ENCODE assay signal across 8 mouse cellular contexts in genomic region chr2:25055068-25055405, GRCm38 (mm10). TPM values are rescaled to one million over a fixed set of nuclear protein-coding genes. Genes with fewer than 3 reads are reported as not detected.
DNase-seq lines count a peak whose midpoint lies in the region; ATAC-seq and TF ChIP-seq lines count a peak whose summit lies in the region.

No protein-coding gene starts in this region.

- H3K79me2 ChIP-seq in CH12.LX (replicated peaks; ENCODE audit: control insufficient read depth, extremely low read depth, insufficient read depth, poor library complexity, severe bottlenecking), result no peaks in the 10 kb centered on the region
- H3K79me2 ChIP-seq in macrophage (ENCODE audit: inconsistent target), result no peaks in the 10 kb centered on the region

- in situ Hi-C loops in CH12.LX (cut with MboI; ENCODE audit: low pct_ligation_motif_present, low pct_unique_long_range_greater_than_20kb, low sequenced_read_pairs), result no loop called here

- no peak for TF ChIP-seq POLR2A in CH12.LX (IDR thresholded peaks at IDR 0.05; ENCODE audit: low read depth, low read length)

- 74% methylated on average over 2 of the region's 2 CpGs for WGBS in embryonic facial prominence, embryonic 10.5 days
- WGBS in hindbrain, embryonic 10.5 days, result 68% methylated on average over 2 of the region's 2 CpGs
- 88% methylated on average over 2 of the region's 2 CpGs for WGBS in macrophage (ENCODE audit: missing documents)
- WGBS in stomach, embryonic 15.5 days, result 64% methylated on average over 2 of the region's 2 CpGs

- no peak for ATAC-seq in CD4-positive, CD25-positive, alpha-beta regulatory T cell, adult 4 months
- ATAC-seq in stomach, embryonic 15.5 days (ENCODE audit: insufficient read depth, low FRiP score, low read depth), result no peak

- DNase-seq in CD4-positive, CD25-positive, alpha-beta regulatory T cell, adult 2 months (ENCODE audit: low read depth, low spot score), result peak; percentile 25
- no peak for DNase-seq in CH12.LX (ENCODE audit: extremely low read depth)
- peak; percentile 25 for DNase-seq in embryonic facial prominence, embryonic 10.5 days (ENCODE audit: low spot score)
- no peak for DNase-seq in hindbrain, embryonic 10.5 days (ENCODE audit: low spot score)
- peak; percentile 90 to 92 for DNase-seq in layer of hippocampus, postnatal 14 days (ENCODE audit: low spot score in 2 of 2)

- H3K36me3 ChIP-seq in CH12.LX (replicated peaks in 1 of 2; ENCODE audit: control insufficient read depth in 1 of 2, insufficient read depth in 1 of 2, low read length in 1 of 2) (peaks cover 21 to 81% of the 10 kb centered on the region in 2 experiments), macrophage (ENCODE audit: inconsistent target) (peaks cover 38% of the 10 kb centered on the region)
- peaks cover 46% of the 10 kb centered on the region for H3K36me3 ChIP-seq in embryonic facial prominence, embryonic 10.5 days (replicated peaks)
- H3K36me3 ChIP-seq in hindbrain, embryonic 10.5 days, result peaks cover 44% of the 10 kb centered on the region
- H3K36me3 ChIP-seq in stomach, embryonic 15.5 days, result peaks cover 16% of the 10 kb centered on the region

- no peaks in the 10 kb centered on the region for H3K9me3 ChIP-seq in CH12.LX (replicated peaks; ENCODE audit: low read length)
- no peaks in the 10 kb centered on the region for H3K9me3 ChIP-seq in embryonic facial prominence, embryonic 10.5 days
- H3K9me3 ChIP-seq in hindbrain, embryonic 10.5 days, result no peaks in the 10 kb centered on the region
- no peaks in the 10 kb centered on the region for H3K9me3 ChIP-seq in stomach, embryonic 15.5 days

- peak overlapping the region; percentile 82 for H3K4me2 ChIP-seq in CH12.LX (ENCODE audit: insufficient read depth, low read depth, poor library complexity, severe bottlenecking)
- H3K4me2 ChIP-seq in stomach, embryonic 15.5 days, result peak overlapping the region; percentile 63

- H3K27ac ChIP-seq in CH12.LX (ENCODE audit: insufficient read depth, low read depth) (no peak overlapping the region), macrophage (no peak overlapping the region)
- H3K27ac ChIP-seq in embryonic facial prominence, embryonic 10.5 days (replicated peaks), result peak overlapping the region; percentile 92
- peak overlapping the region; percentile 91; the same call in 1 of the 2 replicates for H3K27ac ChIP-seq in hindbrain, embryonic 10.5 days
- H3K27ac ChIP-seq in stomach, embryonic 15.5 days, result no peak overlapping the region

- H3K4me3 ChIP-seq in CH12.LX (replicated peaks in 1 of 3; ENCODE audit: low read depth in 2 of 3, low read length in 2 of 3, poor library complexity in 1 of 3) (peak overlapping the region; percentile 65 to 80 (median 68)), macrophage (ENCODE audit: inconsistent target) (peak overlapping the region; percentile 49)
- H3K4me3 ChIP-seq in embryonic facial prominence, embryonic 10.5 days, result peak overlapping the region; percentile 95
- peak overlapping the region; percentile 70 for H3K4me3 ChIP-seq in hindbrain, embryonic 10.5 days
- peak overlapping the region; percentile 76 for H3K4me3 ChIP-seq in stomach, embryonic 15.5 days (replicated peaks)

- peaks cover 5 to 18% of the 10 kb centered on the region in 2 experiments for H3K4me1 ChIP-seq in CH12.LX (ENCODE audit: control insufficient read depth in 1 of 2, insufficient read depth in 2 of 2)
- peaks cover 24% of the 10 kb centered on the region for H3K4me1 ChIP-seq in embryonic facial prominence, embryonic 10.5 days
- peaks cover 30% of the 10 kb centered on the region for H3K4me1 ChIP-seq in hindbrain, embryonic 10.5 days (replicated peaks)
- peaks cover 11% of the 10 kb centered on the region for H3K4me1 ChIP-seq in stomach, embryonic 15.5 days

- no peak for TF ChIP-seq EP300 in CH12.LX (IDR thresholded peaks at IDR 0.05; ENCODE audit: low read length)

- no peaks in the 10 kb centered on the region for H3K27me3 ChIP-seq in CH12.LX (replicated peaks)
- H3K27me3 ChIP-seq in embryonic facial prominence, embryonic 10.5 days (replicated peaks; ENCODE audit: low read depth, poor library complexity, severe bottlenecking), result no peaks in the 10 kb centered on the region
- no peaks in the 10 kb centered on the region for H3K27me3 ChIP-seq in hindbrain, embryonic 10.5 days (ENCODE audit: insufficient read depth, poor library complexity, severe bottlenecking)
- H3K27me3 ChIP-seq in stomach, embryonic 15.5 days (replicated peaks), result no peaks in the 10 kb centered on the region

- peak overlapping the region; percentile 59 for H3K9ac ChIP-seq in CH12.LX (ENCODE audit: insufficient read depth, low read depth)
- H3K9ac ChIP-seq in stomach, embryonic 15.5 days, result peak overlapping the region; percentile 50; the same call in 1 of the 2 replicates

- dilution Hi-C loops in CH12.LX (cut with MboI; ENCODE audit: extremely low pct_ligation_motif_present, extremely low pct_unique_long_range_greater_than_20kb, low sequenced_read_pairs), result no loop called here

- no peak for TF ChIP-seq CTCF in CH12.LX (conservative IDR thresholded peaks at IDR 0.05 in 1 of 2, IDR thresholded peaks at IDR 0.05 in 1 of 2; ENCODE audit: low read depth in 2 of 2, low read length in 2 of 2)

- no peak for TF ChIP-seq RAD21 in CH12.LX (IDR thresholded peaks at IDR 0.05; ENCODE audit: low read depth, low read length)

TF ChIP-seq in CH12.LX, 34 proteins besides CTCF, POLR2A, EP300 and RAD21 (continues in another document):
- TF ChIP-seq MAX (IDR thresholded peaks at IDR 0.05; ENCODE audit: low read length), result no peak
- TF ChIP-seq USF1 (IDR thresholded peaks at IDR 0.05; ENCODE audit: low read depth, low read length), result no peak
- no peak for TF ChIP-seq CHD2 (IDR thresholded peaks at IDR 0.05; ENCODE audit: low read length)
- TF ChIP-seq RCOR1 (conservative IDR thresholded peaks at IDR 0.05; ENCODE audit: low read depth, low read length), result no peak
- no peak for TF ChIP-seq IRF4 (IDR thresholded peaks at IDR 0.05; ENCODE audit: low read depth, low read length)
- no peak for TF ChIP-seq E2F4 (IDR thresholded peaks at IDR 0.05; ENCODE audit: insufficient replicate concordance, low read depth, low read length)
- no peak for TF ChIP-seq USF2 (conservative IDR thresholded peaks at IDR 0.05; ENCODE audit: low read depth, low read length)
- TF ChIP-seq NELFE (IDR thresholded peaks at IDR 0.05; ENCODE audit: low read depth, low read length), result no peak
- TF ChIP-seq SMC3 (IDR thresholded peaks at IDR 0.05; ENCODE audit: low read depth, low read length), result no peak
- TF ChIP-seq UBTF (IDR thresholded peaks at IDR 0.05; ENCODE audit: low read depth, low read length), result no peak
- no peak for TF ChIP-seq MYC (IDR thresholded peaks at IDR 0.05; ENCODE audit: low read depth, low read length)
- no peak for TF ChIP-seq KAT2A (IDR thresholded peaks at IDR 0.05; ENCODE audit: insufficient replicate concordance, low read length)
- TF ChIP-seq ZMIZ1 (IDR thresholded peaks at IDR 0.05; ENCODE audit: low read depth, low read length), result no peak
- TF ChIP-seq PAX5 (IDR thresholded peaks at IDR 0.05; ENCODE audit: low read length), result no peak

RNA-seq across cellular contexts. Expression of gene Nsmf, which starts 0.9 kb away (rescaled TPM):
- polyA plus RNA-seq in CD4-positive, CD25-positive, alpha-beta regulatory T cell, adult 4 months (2017; shearing (Covaris generic)), result 10 to 100 TPM in 1 of 2 experiments, 1 to 10 TPM in 1; 8.6 to 13.7 TPM
- total RNA-seq in CH12.LX (2012; rRNA removed) (11.4 and 11.7 TPM in 2 replicates), CH12.LX (2014; rRNA removed) (11.6 and 18.5 TPM in 2 replicates)
- polyA plus RNA-seq in CH12.LX (2012; ENCODE audit: insufficient read length, low read depth) (12.0 and 12.9 TPM in 2 replicates), macrophage (2018) (4.8 to 12.0 TPM (median 8.9 TPM) in 3 replicates)
- polyA plus RNA-seq in embryonic facial prominence, embryonic 10.5 days (2016; fragmentation: Nextera tagmentation; extraction: Ambion mirVana), result 67.3 and 68.6 TPM in 2 replicates
- 72.2 and 89.0 TPM in 2 replicates for polyA plus RNA-seq in hindbrain, embryonic 10.5 days (2016; fragmentation: Nextera tagmentation; extraction: Ambion mirVana)
- total RNA-seq in layer of hippocampus, postnatal 14 days (2021), result 1,000 to 10,000 TPM in 1 of 2 experiments, 100 to 1,000 TPM in 1; 982 to 1,031 TPM
- 100 to 1,000 TPM in 13 of 26 experiments, 10 to 100 TPM in 13; 57.2 to 234 (median 103) TPM for total RNA-seq in macrophage (2018; cell fraction: chromatin; rRNA removed)
- 10 to 100 TPM in 1 of 26 experiments, 1 to 10 TPM in 25; 2.6 to 10.4 (median 4.4) TPM for total RNA-seq in macrophage (2018; cell fraction: cytosol; rRNA removed)
- total RNA-seq in macrophage (2018; cell fraction: nucleus; rRNA removed), result 100 to 1,000 TPM in 7 of 26 experiments, 10 to 100 TPM in 19; 14.9 to 158 (median 45.4) TPM
- 59.8 and 63.7 TPM in 2 replicates for polyA plus RNA-seq in stomach, embryonic 15.5 days (2015; fragmentation: Nextera tagmentation; extraction: Ambion mirVana)

RNA-seq across cellular contexts. Expression of gene Entpd8, which starts 25.1 kb away (rescaled TPM):
- polyA plus RNA-seq in CD4-positive, CD25-positive, alpha-beta regulatory T cell, adult 4 months (2017; shearing (Covaris generic)), result under 1 TPM in 1 of 2 experiments, not detected in 1; 0.52 TPM
- not detected in 2 replicates for total RNA-seq in CH12.LX (2012; rRNA removed)
- not detected in 2 replicates for total RNA-seq in CH12.LX (2014; rRNA removed)
- not detected in 2 replicates for polyA plus RNA-seq in CH12.LX (2012; ENCODE audit: insufficient read length, low read depth)
- not detected in 2 replicates for polyA plus RNA-seq in embryonic facial prominence, embryonic 10.5 days (2016; fragmentation: Nextera tagmentation; extraction: Ambion mirVana)
- polyA plus RNA-seq in hindbrain, embryonic 10.5 days (2016; fragmentation: Nextera tagmentation; extraction: Ambion mirVana), result not detected in 2 replicates
- total RNA-seq in layer of hippocampus, postnatal 14 days (2021), result not detected
- total RNA-seq in macrophage (2018; cell fraction: chromatin; rRNA removed), result not detected
- not detected for total RNA-seq in macrophage (2018; cell fraction: cytosol; rRNA removed)
- total RNA-seq in macrophage (2018; cell fraction: nucleus; rRNA removed), result not detected
- not detected in 3 replicates for polyA plus RNA-seq in macrophage (2018)
- polyA plus RNA-seq in stomach, embryonic 15.5 days (2015; fragmentation: Nextera tagmentation; extraction: Ambion mirVana), result 2.5 and 2.8 TPM in 2 replicates

RNA-seq across cellular contexts. Expression of gene Noxa1, which starts 39.9 kb away (rescaled TPM):
- 1 to 10 TPM; 5.5 to 7.0 TPM for polyA plus RNA-seq in CD4-positive, CD25-positive, alpha-beta regulatory T cell, adult 4 months (2017; shearing (Covaris generic))
- total RNA-seq in CH12.LX (2012; rRNA removed) (4.6 and 5.0 TPM in 2 replicates), CH12.LX (2014; rRNA removed) (6.1 and 6.4 TPM in 2 replicates)
- polyA plus RNA-seq in CH12.LX (2012; ENCODE audit: insufficient read length, low read depth) (4.0 and 6.3 TPM in 2 replicates), macrophage (2018) (not detected in 3 replicates)
- 0.21 and 0.24 TPM in 2 replicates for polyA plus RNA-seq in embryonic facial prominence, embryonic 10.5 days (2016; fragmentation: Nextera tagmentation; extraction: Ambion mirVana)
- polyA plus RNA-seq in hindbrain, embryonic 10.5 days (2016; fragmentation: Nextera tagmentation; extraction: Ambion mirVana), result 0.22 and 0.38 TPM in 2 replicates
- not detected for total RNA-seq in layer of hippocampus, postnatal 14 days (2021)
- total RNA-seq in macrophage (2018; cell fraction: chromatin; rRNA removed), result not detected
- not detected for total RNA-seq in macrophage (2018; cell fraction: cytosol; rRNA removed)
- not detected for total RNA-seq in macrophage (2018; cell fraction: nucleus; rRNA removed)
- 11.4 and 16.1 TPM in 2 replicates for polyA plus RNA-seq in stomach, embryonic 15.5 days (2015; fragmentation: Nextera tagmentation; extraction: Ambion mirVana)

Comparison
In these comparisons a context has a peak if more than half of its experiments do, and no peak if none do; other contexts are left out.
1. DNase-seq: peak in CD4-positive, CD25-positive, alpha-beta regulatory T cell, adult 2 months (single experiment), embryonic facial prominence, embryonic 10.5 days (single experiment) and layer of hippocampus, postnatal 14 days (2 of 2); none in CH12.LX (single experiment) and hindbrain, embryonic 10.5 days (single experiment).
2. H3K27ac ChIP-seq: peak in embryonic facial prominence, embryonic 10.5 days (single experiment) and hindbrain, embryonic 10.5 days (single experiment); none in CH12.LX (single experiment), macrophage (single experiment) and stomach, embryonic 15.5 days (single experiment).
3. Peak in every context shown above with its lines, with median percentiles within 50 percentile points of each other: H3K4me3 ChIP-seq.